Mouse (Mus musculus) lung, embryonic 16.5 days (tissue): ENCODE measurements at regions not wholly inside any gene's neighbourhood (a gene's known extent, or its start where the extent isn't known, plus 50 kb on each side); places are given as distances from the start of the nearest gene placed in this dataset.

Source experiments
- ATAC-seq: fragments of 200-750 bp; cut with Nextera tagmentation; 2 replicates; pipeline ENCODE4 v1.8.0; 2017; ENCODE audit warnings: low read depth, mild to moderate bottlenecking, moderate library complexity
- H3K27ac ChIP-seq: fragments of 300-500 bp; sonication (generic); 2 replicates; pipeline ENCODE4 v1.5.1; 2014; ENCODE audit warnings: mild to moderate bottlenecking, control low read depth, low read length
- H3K27me3 ChIP-seq: fragments of 300-500 bp; sonication (generic); 2 replicates; pipeline ENCODE4 v1.6.1; 2014; ENCODE audit warnings: low read depth, low read length, mixed read lengths; ENCODE audit not compliant: control insufficient read depth, insufficient read depth
- H3K36me3 ChIP-seq: fragments of 300-500 bp; sonication (generic); 2 replicates; pipeline ENCODE4 v1.6.1; 2014; ENCODE audit warnings: low read length; ENCODE audit not compliant: control insufficient read depth, insufficient read depth
- H3K4me1 ChIP-seq: fragments of 300-500 bp; sonication (generic); replicated peaks from 2 replicates; pipeline ENCODE4 v1.6.1; 2014; ENCODE audit warnings: low read length, mixed read lengths; ENCODE audit not compliant: control insufficient read depth, insufficient read depth
- H3K4me2 ChIP-seq: fragments of 300-500 bp; sonication (generic); 2 replicates; pipeline ENCODE4 v1.6.1; 2014; ENCODE audit warnings: low read depth, low read length, control low read depth
- H3K4me3 ChIP-seq: fragments of 300-500 bp; sonication (generic); 2 replicates; pipeline ENCODE4 v1.5.1; 2014; ENCODE audit warnings: mild to moderate bottlenecking, low read length, control low read depth
- H3K9ac ChIP-seq: fragments of 300-500 bp; sonication (generic); 2 replicates; pipeline ENCODE4 v1.6.1; 2014; ENCODE audit warnings: low read length, control low read depth
- H3K9me3 ChIP-seq: fragments of 300-500 bp; sonication (generic); 2 replicates; pipeline ENCODE4 v1.6.1; 2016; ENCODE audit warnings: low read length; ENCODE audit not compliant: control insufficient read depth
- WGBS: fragments of 180-500 bp; shearing (Covaris S2); extraction: QIAGEN DNeasy Blood & Tissue Kit; methylation state at CpG from one replicate; pipeline ENCODE4 v1.1.7; 2014; 5-methylcytosine and 5-hydroxymethylcytosine counted together

- 0 out of 2 replicates have a peak, but pooled peaks have one; percentile 26 for ATAC-seq
- WGBS: 19% methylated on average over 6 of the region's 8 CpGs
These were observed 71.9 kb downstream of the Ier5 start for GRCm38 (mm10) chr1:155027583-155027982.

GRCm38 (mm10) chr1:155025862-155026478 lies 73.5 kb downstream of the Ier5 start:
- H3K4me2 ChIP-seq: no peak overlapping the region
- no peak overlapping the region for H3K27ac ChIP-seq
- ATAC-seq: peak; percentile 39; the same call in 1 of the 2 replicates
- no peak overlapping the region for H3K9ac ChIP-seq
- H3K36me3 ChIP-seq: no peaks in the 10 kb centered on the region
- no peaks in the 10 kb centered on the region for H3K27me3 ChIP-seq
- H3K9me3 ChIP-seq: no peaks in the 10 kb centered on the region
- peaks cover 10% of the 10 kb centered on the region; the same call in 1 of the 2 replicates for H3K4me1 ChIP-seq
- 19% methylated on average over 5 of the region's 5 CpGs for WGBS
- H3K4me3 ChIP-seq: no peak overlapping the region

More at GRCm38 (mm10) chr1:155027583-155027982, 71.9 kb downstream of the Ier5 start:
- Histone ChIP-seq H3K4me1 (peaks cover 10% of the 10 kb centered on the region; the same call in 1 of the 2 replicates), H3K27me3 (no peaks in the 10 kb centered on the region), H3K9me3 (no peaks in the 10 kb centered on the region), H3K9ac (no peak overlapping the region), H3K36me3 (no peaks in the 10 kb centered on the region), H3K4me2 (no peak overlapping the region), H3K27ac (no peak overlapping the region), H3K4me3 (no peak overlapping the region)

GRCm38 (mm10) chr1:155023324-155023723 lies 76.1 kb downstream of the Ier5 start:
- Histone ChIP-seq H3K4me2 (no peak overlapping the region), H3K27ac (no peak overlapping the region), H3K9me3 (no peaks in the 10 kb centered on the region), H3K4me1 (0 out of 2 replicates have a peak, but pooled peaks cover 2% of the 10 kb centered on the region), H3K4me3 (no peak overlapping the region), H3K9ac (no peak overlapping the region), H3K36me3 (no peaks in the 10 kb centered on the region), H3K27me3 (no peaks in the 10 kb centered on the region)
- 63% methylated on average over 11 of the region's 11 CpGs for WGBS
- no peak for ATAC-seq

- no peak overlapping the region for H3K4me2 ChIP-seq
- no peaks in the 10 kb centered on the region for H3K36me3 ChIP-seq
- H3K27ac ChIP-seq: no peak overlapping the region
- H3K4me3 ChIP-seq: no peak overlapping the region
- no peaks in the 10 kb centered on the region for H3K9me3 ChIP-seq
- peaks cover 6% of the 10 kb centered on the region; the same call in 1 of the 2 replicates for H3K4me1 ChIP-seq
- no peak overlapping the region for H3K9ac ChIP-seq
- WGBS: 96% methylated on average over 3 of the region's 3 CpGs
- H3K27me3 ChIP-seq: no peaks in the 10 kb centered on the region; the same call in 1 of the 2 replicates
- no peak for ATAC-seq
These were observed 83.8 kb downstream of the Ier5 start for GRCm38 (mm10) chr1:155015669-155016068.

GRCm38 (mm10) chr1:155014944-155015343 lies 84.5 kb downstream of the Ier5 start:
- Histone ChIP-seq H3K4me1 (peaks cover 6% of the 10 kb centered on the region; the same call in 1 of the 2 replicates), H3K9me3 (no peaks in the 10 kb centered on the region), H3K4me2 (no peak overlapping the region), H3K4me3 (no peak overlapping the region), H3K36me3 (no peaks in the 10 kb centered on the region), H3K9ac (no peak overlapping the region), H3K27me3 (no peaks in the 10 kb centered on the region; the same call in 1 of the 2 replicates), H3K27ac (no peak overlapping the region)
- WGBS: 83% methylated on average over 3 of the region's 3 CpGs
- no peak for ATAC-seq

GRCm38 (mm10) chr1:155013784-155014183 lies 85.7 kb downstream of the Ier5 start:
- Histone ChIP-seq H3K27ac (no peak overlapping the region), H3K9ac (no peak overlapping the region), H3K36me3 (no peaks in the 10 kb centered on the region), H3K9me3 (no peaks in the 10 kb centered on the region), H3K27me3 (no peaks in the 10 kb centered on the region; the same call in 1 of the 2 replicates), H3K4me1 (peaks cover 6% of the 10 kb centered on the region; the same call in 1 of the 2 replicates), H3K4me2 (no peak overlapping the region), H3K4me3 (no peak overlapping the region)
- ATAC-seq: no peak
- WGBS: 26% methylated on average over 4 of the region's 4 CpGs

- no peak overlapping the region for H3K27ac ChIP-seq
- ATAC-seq: no peak
- H3K9ac ChIP-seq: no peak overlapping the region
- no peak overlapping the region for H3K4me3 ChIP-seq
- no peaks in the 10 kb centered on the region; the same call in 1 of the 2 replicates for H3K27me3 ChIP-seq
- H3K36me3 ChIP-seq: no peaks in the 10 kb centered on the region
- no peak overlapping the region for H3K4me2 ChIP-seq
- WGBS: 27% methylated on average over 4 of the region's 4 CpGs
- H3K9me3 ChIP-seq: no peaks in the 10 kb centered on the region
- peaks cover 6% of the 10 kb centered on the region; the same call in 1 of the 2 replicates for H3K4me1 ChIP-seq
These were observed 86.1 kb downstream of the Ier5 start for GRCm38 (mm10) chr1:155013361-155013760.

GRCm38 (mm10) chr1:155006539-155007486 lies 92.6 kb downstream of the Ier5 start:
- H3K4me2 ChIP-seq: no peak overlapping the region
- no peaks in the 10 kb centered on the region for H3K9me3 ChIP-seq
- H3K9ac ChIP-seq: no peak overlapping the region
- WGBS: 19% methylated on average over 16 of the region's 16 CpGs
- H3K4me3 ChIP-seq: no peak overlapping the region
- peak; percentile 75 for ATAC-seq
- H3K27ac ChIP-seq: no peak overlapping the region
- H3K36me3 ChIP-seq: no peaks in the 10 kb centered on the region
- H3K27me3 ChIP-seq: no peaks in the 10 kb centered on the region; the same call in 1 of the 2 replicates
- no peaks in the 10 kb centered on the region for H3K4me1 ChIP-seq

GRCm38 (mm10) chr1:155006099-155006498 lies 93.3 kb downstream of the Ier5 start:
- Histone ChIP-seq H3K9me3 (no peaks in the 10 kb centered on the region), H3K4me2 (no peak overlapping the region), H3K4me3 (no peak overlapping the region), H3K27ac (no peak overlapping the region), H3K4me1 (no peaks in the 10 kb centered on the region), H3K27me3 (no peaks in the 10 kb centered on the region), H3K9ac (no peak overlapping the region), H3K36me3 (no peaks in the 10 kb centered on the region)
- WGBS: 77% methylated on average over 10 of the region's 10 CpGs
- ATAC-seq: no peak
